Mouse (Mus musculus) frontal cortex, postnatal 10 days (tissue): ENCODE data around the gene Tns4.
A peak's percentile ranks its signal among the peaks of the same experiment; 100 is the strongest.

Experiments used
- DNase-seq, 2 experiments: peaks; one replicate each; pipeline ENCODE4 v3.0.0; 2022; ENCODE audit warnings: low spot score in 2 of 2, mixed read lengths in 1 of 2

Gene Tns4

DNA sequence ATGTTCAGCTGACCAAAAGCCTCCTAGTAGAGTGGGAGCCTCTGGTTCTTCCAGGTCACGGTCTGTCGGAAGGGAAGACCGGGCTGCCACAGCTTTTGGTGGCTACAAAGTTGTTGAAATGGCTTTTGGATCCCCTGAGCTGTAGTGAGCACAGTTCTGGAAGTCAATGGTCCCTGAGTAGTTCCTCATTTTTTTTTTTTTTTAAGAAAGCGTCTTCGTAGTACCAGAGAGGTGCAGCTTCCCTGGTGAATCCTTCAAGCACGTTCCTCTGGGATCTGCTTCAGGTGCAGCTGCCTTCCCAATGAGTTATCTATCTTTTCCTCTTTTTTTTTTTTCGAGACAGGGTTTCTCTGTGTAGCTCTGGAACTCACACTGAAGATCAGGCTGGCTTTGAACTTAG, 4.6 kb upstream of the Tns4 start:
- DNase-seq: no peak

DNA sequence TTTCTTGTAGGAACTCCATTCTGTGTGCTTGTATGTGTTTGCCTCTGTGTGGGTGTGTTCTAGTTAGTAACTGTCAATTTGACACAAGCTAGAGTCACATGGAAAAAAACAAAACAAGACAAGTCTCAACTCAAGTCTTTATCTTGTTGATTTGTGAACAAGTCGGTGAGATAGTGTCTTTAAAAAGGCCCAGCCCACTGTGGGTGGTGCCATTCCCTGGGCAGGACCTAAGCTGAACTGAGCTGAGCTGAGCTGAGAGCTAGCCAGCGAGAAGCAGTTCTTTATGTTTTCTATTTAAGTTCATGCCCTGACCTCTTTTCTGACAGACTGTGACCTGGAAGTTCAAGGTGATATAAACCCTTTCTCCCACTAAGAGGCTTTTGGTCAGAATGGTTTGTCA, 2.6 kb upstream of the Tns4 start:
- DNase-seq: no peak

DNA sequence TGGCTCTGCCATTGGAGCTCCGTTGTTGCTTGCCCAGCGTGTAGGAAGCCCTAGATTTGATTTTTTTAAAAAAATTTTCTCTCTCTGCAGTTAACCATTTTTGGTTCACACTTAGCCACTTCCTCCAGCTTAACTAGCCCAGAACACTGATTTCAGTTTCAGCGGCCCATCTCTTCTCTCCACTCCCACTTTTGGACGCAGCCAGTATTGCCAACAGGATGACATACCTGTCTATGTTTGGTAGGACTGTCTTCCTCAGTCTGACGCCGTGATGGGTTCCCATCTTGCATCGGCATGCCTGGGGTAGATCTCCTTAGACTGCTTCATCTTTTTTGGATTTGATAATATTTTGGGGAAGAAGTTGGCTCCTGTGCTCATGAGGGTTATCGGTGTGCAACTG, 1.3 kb upstream of the Tns4 start:
- no peak for DNase-seq

DNA sequence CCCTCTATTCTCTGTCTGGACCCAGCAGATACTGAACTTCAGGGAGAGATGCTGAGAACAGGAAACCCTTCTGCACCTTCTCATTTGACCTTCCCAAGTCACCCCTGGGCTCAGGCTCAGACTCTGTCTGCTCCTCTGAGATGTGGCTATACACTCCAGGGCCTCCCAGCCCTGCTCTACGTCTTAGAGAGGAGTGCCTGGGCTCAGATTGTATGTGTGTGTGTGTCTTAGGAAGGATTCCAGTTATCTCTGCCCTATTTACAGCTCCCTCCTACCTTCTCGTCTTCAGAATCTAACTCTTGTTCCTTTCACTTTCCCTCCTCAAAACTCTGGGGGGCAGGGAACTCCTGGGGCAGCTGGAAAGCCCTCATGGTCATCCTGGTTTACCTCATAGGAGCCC, 620 bp downstream of the Tns4 start:
- DNase-seq: no peak

DNA sequence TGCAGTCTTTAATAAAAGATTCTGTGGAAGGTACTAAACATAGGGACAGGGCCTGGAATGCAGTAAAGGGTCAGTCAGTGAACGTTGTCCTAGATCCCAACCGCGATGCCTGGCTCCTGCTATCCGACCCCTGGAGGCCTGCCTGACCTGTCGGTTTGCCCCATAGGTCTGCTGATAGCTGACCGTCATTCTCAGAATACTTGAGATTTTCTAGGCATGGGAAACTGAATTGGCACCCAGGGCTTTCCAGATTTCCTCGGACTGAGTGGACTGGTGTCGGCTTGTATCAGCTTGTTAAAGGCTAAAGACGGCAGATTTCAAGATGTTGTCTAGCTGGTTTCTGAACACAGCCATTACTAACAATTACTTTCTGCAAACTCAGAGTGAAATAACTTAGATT, 4.7 kb downstream of the Tns4 start:
- no peak for DNase-seq

DNA sequence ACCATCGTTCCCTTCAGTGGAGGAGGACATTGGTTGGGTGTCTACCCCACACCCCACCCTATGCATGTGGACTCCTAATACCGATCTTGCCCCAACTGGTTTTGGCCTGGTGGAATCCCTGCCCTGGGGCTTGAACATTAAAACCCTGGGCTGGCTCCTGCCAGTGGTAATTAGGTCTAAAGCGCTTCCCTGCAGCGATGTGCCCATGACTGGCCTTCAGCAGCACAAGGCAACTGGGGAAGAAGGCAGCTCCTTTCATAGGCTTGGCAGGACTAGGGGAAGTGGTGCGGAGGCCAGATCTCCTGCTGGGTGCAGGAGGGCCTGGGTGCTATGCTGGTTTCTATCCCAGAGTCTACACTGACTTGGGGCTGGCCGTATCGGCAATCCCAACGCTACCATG, 5.6 kb downstream of the Tns4 start:
- DNase-seq: no peak

DNA sequence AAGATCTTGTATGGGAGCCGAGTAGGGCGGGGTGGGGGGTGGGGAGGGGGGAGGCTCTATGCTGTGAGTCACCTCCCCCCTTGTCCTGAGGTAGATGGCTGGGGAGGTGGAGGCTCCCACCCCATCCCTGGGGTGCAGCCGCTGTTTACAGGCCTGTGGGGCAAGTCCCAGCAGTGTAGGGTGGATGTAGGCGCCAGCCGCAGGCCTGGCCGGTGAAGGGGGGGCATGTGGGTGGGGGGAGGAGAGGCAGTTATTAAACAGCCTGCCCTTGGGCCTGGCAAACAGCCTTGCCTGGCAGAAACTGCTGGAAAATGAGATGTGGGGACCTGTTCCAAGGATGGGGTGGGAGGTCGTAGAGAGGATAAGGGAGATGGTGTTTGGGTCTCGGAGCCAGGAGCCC, 7.0 kb downstream of the Tns4 start:
- no peak for DNase-seq

DNA sequence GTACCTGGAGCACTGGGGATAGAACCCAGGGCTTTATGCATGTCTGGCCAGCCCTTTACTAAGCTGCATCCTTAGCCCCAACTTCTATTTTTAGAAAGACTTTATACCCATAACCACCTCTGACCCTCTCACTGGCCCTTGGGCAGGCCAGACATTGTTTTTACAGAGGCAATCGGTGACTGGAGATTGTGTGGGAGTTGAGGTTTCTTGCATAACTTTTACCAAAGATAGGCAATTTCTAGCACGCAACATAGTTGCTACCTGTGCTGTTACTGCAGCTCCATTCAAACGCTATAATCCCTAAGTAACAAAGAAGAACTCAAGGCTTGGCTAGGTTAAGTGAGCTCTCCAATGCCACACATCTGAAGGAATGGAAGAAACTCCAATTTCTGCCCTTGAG, 7.5 kb downstream of the Tns4 start:
- no peak for DNase-seq

DNA sequence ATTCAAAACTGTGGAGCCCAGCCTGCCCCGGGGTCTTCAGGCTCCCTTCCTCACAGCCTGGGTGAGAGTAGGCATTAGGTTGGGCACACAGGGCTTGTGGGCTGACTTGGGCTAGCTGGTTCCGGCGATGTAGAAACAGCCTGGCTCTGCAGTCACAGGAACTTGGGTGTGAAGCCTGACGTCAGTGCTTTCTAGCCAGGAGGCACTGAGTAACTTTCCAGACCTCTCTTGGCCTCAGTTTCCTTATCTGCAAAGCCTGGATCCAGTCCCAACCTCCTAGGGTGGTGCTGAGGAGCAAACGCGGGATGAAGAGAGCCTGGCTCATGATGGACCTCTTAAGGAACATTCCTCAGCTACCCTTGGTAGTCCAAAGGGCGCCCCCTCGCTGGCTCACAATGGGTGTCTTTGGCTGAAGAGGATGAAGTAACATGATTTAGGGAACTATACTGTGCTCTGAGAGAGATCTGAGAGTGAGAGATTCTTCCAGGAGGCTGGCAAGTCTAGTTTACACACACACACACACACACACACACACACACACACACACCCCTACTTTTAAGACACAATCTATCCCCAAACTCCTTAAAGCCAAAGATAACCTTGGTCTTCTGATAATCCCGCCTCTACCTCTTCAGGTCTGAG, 8.1 kb downstream of the Tns4 start:
- no peak for DNase-seq

DNA sequence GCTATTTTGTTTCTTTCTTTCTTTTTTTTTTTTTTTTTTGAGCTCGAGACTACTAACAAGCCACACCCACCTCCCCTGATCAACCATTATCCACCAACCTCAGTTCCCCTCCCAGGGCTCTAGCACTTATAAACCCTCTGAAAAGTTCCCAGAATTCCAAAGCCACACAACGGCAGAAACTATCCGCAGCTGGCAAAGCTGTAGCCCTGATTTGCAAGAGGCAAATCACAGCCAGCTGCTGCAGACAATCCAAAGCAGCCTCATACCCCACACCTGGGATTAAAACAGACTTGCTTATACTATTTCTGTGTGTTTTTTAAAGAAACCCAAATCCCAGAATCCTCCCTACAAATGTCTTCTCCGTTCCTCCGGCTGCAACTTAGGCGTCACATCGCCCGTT, 11.2 kb downstream of the Tns4 start:
- DNase-seq: no peak

DNA sequence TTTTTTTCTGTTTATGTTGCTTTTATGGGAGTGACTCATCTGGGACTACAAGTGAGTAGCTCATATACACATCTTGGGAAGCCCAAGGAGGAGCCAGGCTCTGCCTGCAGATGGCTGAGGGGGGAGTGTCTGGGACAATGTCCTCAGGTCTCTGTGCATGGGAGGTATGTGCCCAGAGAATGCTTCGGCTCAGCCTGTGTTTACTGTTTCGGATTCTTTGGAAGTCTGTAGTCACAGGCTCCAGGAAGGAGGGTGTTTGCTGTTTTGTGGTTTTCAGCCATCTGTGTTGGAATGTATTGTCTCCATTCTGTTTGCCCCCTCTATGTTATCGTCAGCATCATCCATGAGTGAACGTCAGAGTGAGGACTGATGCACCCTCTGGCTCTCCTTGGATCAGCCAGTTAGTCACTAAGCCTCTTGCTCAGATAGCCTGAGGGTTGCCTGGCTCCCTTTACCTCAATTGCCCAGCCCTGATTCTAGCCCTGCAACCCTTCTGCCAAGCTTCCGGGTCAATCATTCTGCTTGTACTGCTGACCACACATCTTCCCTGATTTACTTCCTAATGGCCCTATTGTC, 12.3 kb downstream of the Tns4 start:
- no peak for DNase-seq

DNA sequence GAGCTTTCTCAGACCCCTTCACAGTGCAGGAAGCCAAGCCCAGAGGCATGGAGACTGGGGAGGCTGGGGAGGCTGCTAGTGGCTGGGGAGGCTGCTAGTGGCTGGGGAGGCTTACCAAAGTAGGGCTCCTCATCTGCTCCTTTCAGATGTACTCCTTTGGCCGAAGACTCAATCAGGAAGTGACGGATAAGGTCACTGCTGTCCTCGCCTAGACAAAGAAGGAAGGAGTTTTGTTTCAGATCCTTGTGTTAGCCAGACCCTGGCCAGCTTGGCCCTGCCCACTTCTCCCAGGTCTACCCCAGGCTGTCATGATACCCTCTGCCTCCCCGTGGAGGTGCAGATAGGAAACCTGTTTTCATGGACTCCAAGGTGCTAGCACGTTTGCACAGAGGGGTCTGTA, 15.3 kb downstream of the Tns4 start:
- DNase-seq: no peak

DNA sequence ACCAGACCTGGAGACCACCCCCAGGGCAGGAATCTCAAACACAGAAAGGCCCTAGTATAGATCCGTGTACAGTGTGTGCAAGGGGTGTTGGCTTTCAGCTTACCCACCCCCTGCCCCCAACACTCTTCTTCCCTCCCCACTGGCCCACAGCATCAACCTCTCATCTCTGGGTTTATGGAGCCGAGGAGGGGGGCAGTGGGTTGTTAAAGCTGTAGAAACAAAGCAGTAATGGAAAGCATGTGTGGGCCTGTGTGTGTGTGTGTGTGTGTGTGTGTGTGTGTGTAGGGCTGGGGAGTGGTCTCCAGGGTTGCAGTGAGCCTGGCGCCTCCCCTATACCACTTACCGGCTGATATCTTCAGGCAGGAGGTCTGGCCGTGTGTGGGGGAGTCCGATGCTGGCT, 17.2 kb downstream of the Tns4 start:
- no peak for DNase-seq

DNA sequence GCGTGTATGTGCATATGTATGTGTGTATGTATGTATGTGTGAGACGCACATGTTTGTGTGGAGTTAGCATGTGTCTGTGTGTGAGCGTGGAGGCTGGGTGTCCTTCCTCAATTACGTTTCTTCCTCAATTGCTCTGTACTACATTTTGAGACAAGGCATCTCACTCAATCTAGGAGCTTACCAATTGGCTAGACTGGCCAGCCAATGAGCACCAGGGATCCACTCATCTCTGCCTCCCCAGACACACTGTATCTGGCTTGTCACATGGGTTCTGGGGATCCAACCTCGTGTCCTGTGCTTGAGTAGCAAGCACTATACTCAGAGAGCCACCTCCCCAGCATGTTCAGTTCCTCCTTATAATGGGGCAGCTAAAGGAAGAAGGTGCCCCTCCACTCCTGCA, 20.7 kb downstream of the Tns4 start:
- DNase-seq: no peak

DNA sequence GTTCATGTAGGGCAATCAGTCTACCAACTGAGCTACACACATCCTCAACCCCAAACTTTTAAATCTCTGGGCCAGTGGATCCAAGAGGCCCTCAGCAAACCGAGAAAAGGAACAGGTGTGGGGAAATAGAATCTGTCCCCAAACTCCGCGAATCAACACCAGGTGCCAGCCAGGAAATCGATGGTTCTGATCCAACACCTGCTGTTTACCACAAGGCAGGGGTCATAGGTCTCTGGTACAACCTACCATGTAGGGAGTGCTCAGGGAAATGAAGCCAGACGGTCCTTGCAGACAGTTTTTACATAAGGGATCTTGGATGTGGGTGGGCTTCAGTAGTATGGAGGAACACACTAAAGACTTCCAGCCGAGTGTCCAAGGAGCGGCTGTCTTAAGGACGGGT, 21.5 kb downstream of the Tns4 start:
- DNase-seq: no peak

DNA sequence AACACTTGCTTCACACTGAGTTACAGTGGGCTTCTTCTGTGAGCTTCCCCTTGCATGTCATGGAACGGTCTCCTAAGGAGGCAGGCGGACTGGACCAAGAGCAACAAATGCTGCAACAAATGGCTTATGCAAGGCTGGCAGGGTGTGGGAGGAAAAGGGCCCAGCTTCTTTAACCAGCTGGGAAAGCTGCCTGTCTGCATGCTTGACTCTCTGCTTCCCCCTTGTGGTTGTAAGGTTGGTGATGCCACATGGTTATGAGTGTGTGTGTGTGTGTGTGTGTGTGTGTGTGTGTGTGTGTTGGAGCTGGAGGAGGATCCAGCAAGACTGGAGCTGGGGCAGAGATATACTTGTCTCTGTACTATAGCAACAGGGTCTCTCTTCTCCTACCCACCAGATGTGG, 23.1 kb downstream of the Tns4 start:
- DNase-seq: peak; percentile 69 to 77

DNA sequence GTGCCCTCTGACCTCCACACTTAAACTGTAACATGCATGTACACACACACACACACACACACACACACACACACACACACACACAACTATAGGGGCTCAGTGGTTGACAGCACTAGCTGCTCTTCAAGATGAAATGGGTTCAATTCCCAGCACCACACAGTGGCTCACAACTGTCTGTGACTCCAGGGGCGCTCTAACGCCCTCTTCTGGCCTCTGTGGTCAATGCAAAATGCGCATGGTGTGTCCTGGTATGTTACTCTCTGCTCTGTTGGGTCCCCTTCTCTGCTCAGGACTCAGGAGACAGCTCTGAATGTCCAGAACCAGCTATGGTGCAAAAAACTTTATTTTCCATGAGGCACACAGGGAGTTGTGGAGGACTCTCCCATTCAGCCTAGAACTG, 23.8 kb downstream of the Tns4 start:
- no peak for DNase-seq

DNA sequence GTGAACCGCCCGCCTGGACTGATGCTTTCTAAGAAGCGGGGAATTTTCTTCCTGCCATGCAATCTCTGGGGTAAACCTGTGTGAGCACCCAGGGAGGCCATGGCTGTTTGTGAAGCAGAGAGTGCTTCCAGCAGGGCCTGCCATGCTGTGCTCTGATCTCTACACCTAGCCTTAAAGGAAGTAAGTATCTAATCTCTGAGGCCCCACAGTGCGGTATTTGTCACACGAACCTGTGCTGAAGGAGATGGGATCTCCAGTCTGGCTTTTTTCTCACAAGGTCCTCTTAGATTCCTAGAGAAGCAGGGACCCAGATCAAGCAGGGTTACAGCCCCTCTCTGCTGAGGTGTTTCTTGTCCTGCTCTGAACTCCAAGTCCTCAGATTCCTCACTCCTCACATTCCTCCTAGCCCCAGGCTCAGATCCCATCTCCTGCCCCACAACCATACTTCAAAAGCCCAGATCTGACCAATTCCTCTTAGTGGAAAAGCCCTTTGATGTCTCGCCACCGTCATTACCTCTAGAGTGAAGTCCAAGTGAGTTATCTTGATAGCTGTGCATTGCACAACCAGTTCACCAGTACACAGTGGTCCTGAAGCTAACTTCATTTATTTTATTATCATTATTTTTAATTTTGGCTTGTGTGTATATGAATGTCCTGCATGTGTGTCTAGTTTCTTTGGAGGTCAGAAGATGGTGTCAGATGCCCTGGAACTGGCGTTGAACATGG, 25.5 kb downstream of the Tns4 start:
- no peak for DNase-seq

DNA sequence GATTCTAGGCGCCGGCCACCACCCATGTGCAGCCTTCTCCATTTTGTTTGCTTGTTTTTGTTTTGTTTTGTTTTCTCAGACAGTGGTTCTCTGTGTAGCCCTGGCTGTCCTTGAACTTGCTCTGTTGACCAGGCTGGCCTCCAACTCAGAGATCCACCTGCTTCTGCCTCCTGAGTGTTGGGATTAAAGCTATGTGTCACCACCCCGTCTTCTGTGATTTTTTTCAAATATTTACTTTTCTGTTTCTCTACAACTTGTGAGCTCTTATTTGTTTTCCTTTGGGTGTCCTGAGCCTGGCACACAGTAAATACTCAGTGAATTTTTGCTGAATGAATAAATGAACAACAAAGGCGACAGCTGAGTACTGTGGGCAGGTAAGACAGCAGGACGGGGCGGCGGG, 26.4 kb downstream of the Tns4 start:
- DNase-seq: no peak

DNA sequence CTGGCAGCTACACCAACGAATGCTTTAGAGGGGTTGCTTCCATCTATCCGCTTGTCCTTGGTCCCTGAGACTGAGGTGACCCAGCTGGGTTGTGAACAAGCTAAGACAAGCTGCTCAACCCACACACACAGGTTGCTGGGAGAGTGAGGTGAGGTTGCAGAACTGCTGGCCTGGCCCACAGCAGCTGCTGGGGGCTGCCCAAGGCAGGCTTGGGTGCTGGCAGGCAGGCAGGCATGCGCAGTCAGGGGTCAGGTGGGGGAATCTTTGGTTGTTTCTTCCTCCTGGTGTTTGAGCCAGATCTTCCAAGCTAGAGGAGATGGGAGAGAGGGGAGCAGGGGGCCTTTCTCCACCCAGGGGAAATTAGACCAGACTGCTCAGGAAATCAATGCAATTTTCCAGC, 28.7 kb downstream of the Tns4 start:
- no peak for DNase-seq

DNA sequence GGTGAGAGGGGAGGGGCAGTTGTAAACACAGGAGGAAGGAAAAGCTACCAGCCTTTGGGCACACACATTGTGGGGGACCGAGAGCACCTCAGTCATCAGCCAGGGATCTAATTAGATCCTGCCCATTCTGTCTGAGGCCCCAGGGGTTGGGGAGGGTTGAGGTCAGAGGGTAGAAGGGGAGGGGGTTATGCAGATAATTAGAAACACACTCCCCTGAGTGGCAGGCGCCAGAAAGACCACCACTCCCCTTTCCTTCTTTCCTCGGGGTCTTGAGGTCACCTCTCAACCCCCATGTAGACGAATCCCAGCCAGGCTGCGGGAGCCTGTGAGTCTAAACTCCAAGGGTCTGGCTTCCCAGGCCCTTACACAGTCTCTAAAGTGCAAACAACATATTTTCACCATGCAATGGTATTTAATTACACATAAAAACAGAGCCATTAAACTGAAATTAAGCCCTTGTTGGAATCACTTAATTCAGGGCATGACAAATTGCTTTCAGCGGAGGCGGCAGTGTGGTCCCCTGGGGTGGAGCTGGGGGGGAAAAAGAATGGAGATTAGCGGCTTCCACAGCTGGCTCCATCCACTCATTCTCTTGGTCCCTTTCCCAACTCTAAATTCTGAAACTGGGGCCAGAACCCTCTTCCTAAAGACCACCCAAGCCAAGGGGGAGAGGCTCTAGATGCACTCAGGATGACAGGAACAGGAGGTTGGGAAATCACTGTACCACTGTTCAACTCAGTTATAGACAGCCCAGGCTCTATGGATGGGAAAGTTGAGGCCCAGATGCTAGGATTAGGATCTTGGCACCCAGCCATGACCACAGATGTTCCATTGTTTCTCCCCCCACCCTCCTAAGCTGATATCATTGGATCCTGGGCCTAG, 33.3 kb downstream of the Tns4 start:
- DNase-seq: no peak

DNA sequence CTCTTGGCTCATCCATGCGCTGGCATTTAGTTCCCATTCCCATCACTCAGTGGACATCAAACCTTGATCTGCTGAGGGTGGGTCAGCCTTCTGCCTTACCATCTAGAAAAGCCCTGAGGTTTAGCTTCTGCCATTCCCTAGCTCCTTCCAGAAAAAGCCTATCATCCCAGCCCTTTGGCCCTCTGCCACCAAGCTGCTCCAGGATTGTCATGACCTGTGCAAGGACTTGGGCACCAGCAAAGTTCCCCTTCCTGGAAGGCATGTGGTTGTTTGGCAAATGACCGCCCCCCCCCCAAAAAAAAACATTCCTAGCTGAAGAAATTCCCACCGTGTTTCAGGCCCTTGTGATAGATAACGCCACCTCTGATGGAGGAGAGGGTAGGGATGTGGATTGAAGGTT, 34.0 kb downstream of the Tns4 start:
- no peak for DNase-seq

DNA sequence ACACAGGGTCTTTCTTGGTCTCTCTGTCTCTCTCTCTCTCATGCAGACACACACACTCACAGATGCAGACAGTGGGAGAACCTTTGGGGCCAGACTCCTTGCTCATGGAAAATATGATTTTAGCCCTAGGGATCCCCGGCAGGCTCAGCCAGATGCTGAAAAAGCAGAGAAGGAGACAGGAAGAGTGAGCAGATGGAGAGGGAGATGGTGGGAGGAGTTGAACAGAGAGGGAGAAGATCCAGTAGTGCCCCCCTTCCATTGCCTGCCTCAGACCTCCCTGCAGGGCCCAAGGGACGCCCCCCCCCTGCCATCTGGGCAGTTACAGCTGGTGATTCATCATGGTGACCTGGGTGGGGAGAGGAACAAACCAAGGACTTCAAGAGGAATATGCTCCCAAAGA, 41.5 kb downstream of the Tns4 start:
- DNase-seq: no peak
